Mouse (Mus musculus) small intestine, adult 2 months (tissue): ENCODE results near the gene Hint1. TPM values are rescaled to one million over a fixed set of nuclear protein-coding genes. Genes with fewer than 3 reads are reported as not detected.

Experiments
- H3K27ac ChIP-seq: fragments of 200-500 bp; 2 replicates; pipeline ENCODE4 v1.5.1; 2012; ENCODE audit warnings: low read depth, low read length, control low read depth, inconsistent platforms; ENCODE audit not compliant: insufficient read depth
- H3K27me3 ChIP-seq: fragments of 200-500 bp; 2 replicates; pipeline ENCODE4 v1.6.1; 2012; ENCODE audit warnings: mild to moderate bottlenecking, moderate library complexity, low read length, inconsistent platforms; ENCODE audit not compliant: control insufficient read depth, insufficient read depth
- H3K36me3 ChIP-seq: fragments of 200-500 bp; 2 replicates; pipeline ENCODE4 v1.6.1; 2012; ENCODE audit warnings: mild to moderate bottlenecking, low read length, control low read depth, inconsistent platforms; ENCODE audit not compliant: control insufficient read depth, insufficient read depth
- H3K4me1 ChIP-seq: fragments of 200-500 bp; 2 replicates; pipeline ENCODE4 v1.6.1; 2012; ENCODE audit warnings: low read length, inconsistent platforms, mixed read lengths; ENCODE audit not compliant: control insufficient read depth, insufficient read depth, insufficient read length
- H3K4me3 ChIP-seq: fragments of 200-500 bp; 2 replicates; pipeline ENCODE4 v1.5.1; 2012; ENCODE audit warnings: low read depth, mild to moderate bottlenecking, control low read depth, inconsistent platforms, low read length, moderate library complexity
- CTCF ChIP-seq: fragments of 200-500 bp; IDR thresholded peaks from 2 replicates; pipeline ENCODE4 v1.5.1; 2012; ENCODE audit warnings: low read depth, mild to moderate bottlenecking, control low read depth, inconsistent platforms, low read length, moderate library complexity, mixed read lengths; ENCODE audit not compliant: insufficient replicate concordance, insufficient read length; ENCODE audit errors: extremely low read depth
- POLR2A ChIP-seq: fragments of 200-500 bp; IDR thresholded peaks from 2 replicates; pipeline ENCODE4 v1.6.1; 2012; ENCODE audit warnings: low read depth, mild to moderate bottlenecking, control low read depth, inconsistent platforms, low read length, moderate library complexity
- WGBS: fragments of 180-500 bp; shearing (Covaris S2); methylation state at CpG from one replicate; pipeline ENCODE4 v1.1.7; 2018; 5-methylcytosine and 5-hydroxymethylcytosine counted together
- polyA plus RNA-seq: library from polyadenylated mRNA; depleted of rRNA; stranded (reverse); fragments of >200 nt; gene quantifications from 2 replicates; pipeline ENCODE4 v1.2.3, GENCODE M21; 2012

Hint1 gene
- polyA plus RNA-seq, 1 experiment: 593 TPM

- H3K27me3 ChIP-seq: no peaks in the 10 kb centered on the region
- TF ChIP-seq POLR2A (no peak), CTCF (no peak)
- no peaks in the 10 kb centered on the region for H3K4me1 ChIP-seq
- no peak overlapping the region for H3K4me3 ChIP-seq
- H3K36me3 ChIP-seq: no peaks in the 10 kb centered on the region
- WGBS: 84% methylated on average over 9 of the region's 9 CpGs
- no peak overlapping the region for H3K27ac ChIP-seq
These were observed 30.1 kb upstream of the Hint1 start for GRCm38 (mm10) chr11:54836106-54836505.

GRCm38 (mm10) chr11:54839696-54840095 lies 26.5 kb upstream of the Hint1 start:
- Histone ChIP-seq H3K4me3 (no peak overlapping the region), H3K27me3 (no peaks in the 10 kb centered on the region), H3K36me3 (no peaks in the 10 kb centered on the region), H3K27ac (no peak overlapping the region), H3K4me1 (no peaks in the 10 kb centered on the region)
- TF ChIP-seq CTCF: no peak
- WGBS: 91% methylated on average over 4 of the region's 4 CpGs

DNA sequence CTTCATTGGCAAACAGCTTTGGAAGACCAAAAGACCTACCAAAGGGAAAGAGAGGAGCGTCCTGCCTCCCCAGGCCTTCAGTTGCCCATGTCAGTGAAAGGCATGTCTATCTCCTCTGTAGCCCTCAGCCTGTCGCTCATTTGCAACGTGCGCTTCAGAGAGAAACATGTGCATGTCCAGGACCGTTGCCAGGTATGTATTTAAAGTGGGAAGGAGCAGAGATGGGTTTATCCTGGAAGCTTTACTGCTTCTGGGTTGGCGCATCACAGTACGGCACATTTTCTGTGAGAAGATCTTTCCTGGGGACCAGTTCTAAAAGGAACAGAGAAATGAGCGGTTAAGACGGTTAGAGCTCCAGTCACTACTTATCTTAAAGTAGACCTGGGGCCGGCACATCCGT lies 25.3 kb upstream of the Hint1 start:
- TF ChIP-seq CTCF: no peak
- TF ChIP-seq POLR2A: no peak
- H3K4me1 ChIP-seq: no peaks in the 10 kb centered on the region
- H3K36me3 ChIP-seq: no peaks in the 10 kb centered on the region
- no peak overlapping the region for H3K4me3 ChIP-seq
- H3K27ac ChIP-seq: no peak overlapping the region
- WGBS: 93% methylated on average over 11 of the region's 11 CpGs
- H3K27me3 ChIP-seq: no peaks in the 10 kb centered on the region

- Histone ChIP-seq H3K27ac (no peak overlapping the region), H3K4me1 (no peaks in the 10 kb centered on the region), H3K36me3 (no peaks in the 10 kb centered on the region), H3K4me3 (no peak overlapping the region), H3K27me3 (no peaks in the 10 kb centered on the region)
- WGBS: 68% methylated on average over 9 of the region's 9 CpGs
- TF ChIP-seq CTCF (no peak), POLR2A (no peak)
These were observed 21.8 kb upstream of the Hint1 start for GRCm38 (mm10) chr11:54844424-54844823.

DNA sequence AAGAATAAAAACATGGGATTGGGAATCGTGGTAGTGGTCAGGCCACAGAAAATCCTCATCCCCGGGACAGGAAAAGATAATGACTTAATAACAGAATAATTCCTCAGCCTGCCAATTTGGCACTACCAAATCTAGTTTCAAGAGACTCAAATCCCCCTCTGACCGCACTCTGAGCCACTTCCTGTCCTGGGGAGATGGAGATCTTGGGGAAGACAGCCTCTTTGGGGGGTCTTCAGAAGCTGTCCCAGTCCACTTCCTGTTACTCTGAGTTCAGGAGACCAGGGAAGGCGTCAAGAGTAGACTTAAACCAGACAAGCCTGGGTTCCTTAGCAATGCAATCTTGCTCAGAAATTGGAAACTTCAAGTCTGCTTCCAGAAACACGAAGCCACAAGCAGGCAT lies 21.2 kb upstream of the Hint1 start:
- Histone ChIP-seq H3K36me3 (no peaks in the 10 kb centered on the region), H3K27ac (no peak overlapping the region), H3K27me3 (no peaks in the 10 kb centered on the region), H3K4me1 (no peaks in the 10 kb centered on the region), H3K4me3 (no peak overlapping the region)
- 71% methylated on average over 5 of the region's 5 CpGs for WGBS
- TF ChIP-seq CTCF: no peak
- no peak for TF ChIP-seq POLR2A

DNA sequence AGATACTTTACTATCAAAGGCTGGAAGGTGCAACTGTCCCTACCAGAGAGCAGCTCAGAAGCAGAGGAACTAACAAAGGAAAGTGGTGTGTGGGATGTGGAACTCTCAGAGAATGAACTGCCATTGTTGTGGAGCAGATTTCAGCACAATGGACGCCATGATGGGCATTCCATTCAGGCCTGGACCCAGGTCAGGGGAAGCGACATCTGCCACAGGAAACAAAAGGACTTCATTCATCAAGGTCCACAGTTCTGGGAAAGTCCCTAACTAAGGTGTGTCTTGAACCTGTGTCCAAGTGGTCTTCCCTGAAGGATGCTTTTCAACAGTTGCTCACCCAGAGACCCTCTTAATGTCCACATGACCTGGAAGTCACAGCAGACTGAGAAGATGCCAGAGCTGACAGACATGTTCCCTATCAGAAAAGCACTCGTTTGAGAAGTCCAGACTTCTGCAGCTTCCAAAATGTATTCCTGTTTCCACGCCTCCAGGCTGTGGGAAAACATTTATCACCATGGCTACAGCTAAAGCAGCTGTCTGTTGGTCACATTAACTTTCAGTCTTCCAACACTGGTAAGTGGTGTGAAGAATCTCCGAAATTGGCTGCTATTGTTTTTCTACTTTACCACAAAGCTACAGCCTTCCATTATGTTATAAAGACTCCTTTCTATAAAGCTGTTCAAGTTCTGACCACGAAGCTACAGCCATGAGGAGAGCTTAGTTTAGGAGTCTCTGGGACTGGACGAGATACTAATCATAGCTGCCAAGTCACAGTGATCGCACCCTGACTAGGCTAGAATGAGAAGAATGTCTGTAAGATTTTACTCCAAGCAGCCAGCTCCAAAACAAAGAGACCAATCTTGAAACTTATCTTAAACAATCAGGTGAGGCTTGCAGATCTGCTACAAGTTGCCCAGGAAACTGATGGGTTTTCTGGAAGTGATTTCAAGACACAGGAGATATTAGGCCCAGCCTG lies 20.4 kb upstream of the Hint1 start:
- Histone ChIP-seq H3K4me3 (no peak overlapping the region), H3K27me3 (no peaks in the 10 kb centered on the region), H3K36me3 (no peaks in the 10 kb centered on the region), H3K27ac (no peak overlapping the region), H3K4me1 (no peaks in the 10 kb centered on the region)
- no peak for TF ChIP-seq POLR2A
- no peak for TF ChIP-seq CTCF
- WGBS: 62% methylated on average over 8 of the region's 8 CpGs

DNA sequence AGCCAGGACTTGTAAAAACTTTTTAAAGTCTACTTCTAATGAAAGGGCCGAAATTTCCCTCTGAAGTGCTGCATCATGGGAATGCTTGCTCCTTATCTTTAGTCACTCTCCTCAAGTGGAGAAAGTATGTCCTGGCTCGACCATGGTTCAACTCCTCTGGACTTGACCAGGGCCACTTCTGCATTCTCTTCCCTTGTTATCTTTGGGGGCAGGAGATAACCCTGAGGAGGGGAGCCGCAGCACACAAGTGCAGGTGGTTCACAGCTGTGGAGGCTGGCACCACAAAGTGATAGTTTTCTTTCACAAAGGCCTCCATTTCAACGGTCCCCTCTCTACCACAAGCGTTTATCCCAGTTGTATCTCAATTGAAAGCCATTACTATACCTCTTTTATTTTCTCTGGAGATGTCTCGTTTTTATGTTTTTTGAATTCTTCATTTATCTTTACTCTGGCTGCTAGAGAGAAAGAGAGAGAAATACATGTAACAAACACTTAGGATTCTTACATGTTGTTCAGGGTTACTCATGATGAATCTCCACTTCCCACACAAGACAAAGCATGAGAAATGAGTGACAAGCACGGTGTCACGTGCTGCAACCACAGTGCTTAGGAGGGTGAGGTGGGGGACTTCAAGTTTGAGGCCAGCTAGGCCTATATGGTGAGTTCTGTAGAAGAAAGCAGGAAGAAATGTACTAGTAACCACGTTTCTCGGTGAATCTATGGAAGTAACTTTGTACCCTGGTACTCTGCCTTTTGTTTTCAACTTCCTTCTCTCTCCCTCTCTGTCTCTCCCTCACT lies 16.0 kb upstream of the Hint1 start:
- Histone ChIP-seq H3K36me3 (no peaks in the 10 kb centered on the region), H3K27ac (no peak overlapping the region), H3K27me3 (no peaks in the 10 kb centered on the region), H3K4me1 (no peaks in the 10 kb centered on the region), H3K4me3 (no peak overlapping the region)
- WGBS: 74% methylated on average over 10 of the region's 10 CpGs
- TF ChIP-seq CTCF: no peak
- no peak for TF ChIP-seq POLR2A
